Mouse (Mus musculus): Measurements from ENCODE around the gene Brd4.
A peak's percentile ranks its signal among the peaks of the same experiment; 100 is the strongest.

The Brd4 gene

GRCm38 (mm10) chr17:32165266-32165802, 119.2 kb downstream of the Brd4 start:
- DNase-seq = no peak

- DNase-seq = no peak
These were observed 119.7 kb downstream of the Brd4 start for GRCm38 (mm10) chr17:32164780-32165179.

DNA sequence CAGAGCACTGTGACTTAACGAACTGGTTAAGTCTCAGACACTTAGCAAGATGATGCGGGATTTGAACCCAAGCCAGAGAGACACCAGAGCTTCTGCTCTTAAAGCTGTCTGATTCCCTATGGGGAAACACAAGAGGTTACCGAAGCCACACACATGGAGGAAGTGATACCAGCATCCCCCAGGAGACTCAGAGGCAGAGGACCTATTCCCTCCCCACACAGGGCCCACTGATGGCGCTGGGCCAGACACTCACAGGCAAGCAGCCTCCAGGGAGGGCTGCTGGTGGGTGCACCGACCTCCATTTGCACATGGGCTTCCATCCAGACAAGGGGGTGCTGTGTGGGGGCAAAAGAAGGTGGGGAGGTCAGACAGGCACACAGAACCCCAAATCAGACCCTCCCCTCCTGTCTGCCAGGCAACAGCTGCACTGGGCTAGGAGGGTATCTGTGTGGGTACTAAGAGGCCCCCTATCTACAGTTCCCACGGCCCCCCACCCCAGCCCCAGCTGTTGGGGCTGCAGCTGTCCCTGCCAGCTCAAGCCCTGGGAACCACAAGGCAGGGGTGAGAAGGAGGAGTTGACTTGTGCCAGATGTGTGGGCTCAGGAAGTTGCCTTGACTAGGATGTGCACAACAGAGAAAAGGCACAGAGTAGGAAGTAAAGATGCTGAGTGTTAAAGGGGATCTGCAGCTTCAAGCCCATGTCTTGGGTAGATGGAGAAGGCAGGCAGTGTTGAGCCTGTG, 120.4 kb downstream of the Brd4 start:
- DNase-seq = peak; percentile 34

GRCm38 (mm10) chr17:32162112-32162850, 122.2 kb downstream of the Brd4 start:
- peak; percentile 87 for DNase-seq

GRCm38 (mm10) chr17:32160882-32161281, 123.6 kb downstream of the Brd4 start:
- no peak for DNase-seq

- DNase-seq = no peak
These were observed 125.7 kb downstream of the Brd4 start for GRCm38 (mm10) chr17:32158841-32159240.

GRCm38 (mm10) chr17:32146718-32147117, 137.8 kb downstream of the Brd4 start:
- DNase-seq = no peak

Data from lung, postnatal 36 days (tissue).